Mouse (Mus musculus) kidney, adult 2 months (tissue): ENCODE results near the gene Mcrs1.

ENCODE experiments used
- CTCF ChIP-seq: fragments of 200-500 bp; conservative IDR thresholded peaks from 2 replicates; pipeline ENCODE4 v1.5.1; 2011; ENCODE audit warnings: low read depth, mild to moderate bottlenecking, control low read depth, low read length, moderate library complexity, mixed read lengths; ENCODE audit not compliant: insufficient read depth, insufficient read length
- POLR2A ChIP-seq: fragments of 200-500 bp; IDR thresholded peaks from one replicate; pipeline ENCODE4 v1.6.1; 2011; ENCODE audit warnings: low read depth, low read length, control low read depth

- TF ChIP-seq POLR2A (no peak), CTCF (no peak)
Measured at GRCm38 (mm10) chr15:99226090-99226489, 25.7 kb downstream of the Mcrs1 start.
